ENCODE assay signal across 14 mouse cellular contexts in the genomic region with DNA sequence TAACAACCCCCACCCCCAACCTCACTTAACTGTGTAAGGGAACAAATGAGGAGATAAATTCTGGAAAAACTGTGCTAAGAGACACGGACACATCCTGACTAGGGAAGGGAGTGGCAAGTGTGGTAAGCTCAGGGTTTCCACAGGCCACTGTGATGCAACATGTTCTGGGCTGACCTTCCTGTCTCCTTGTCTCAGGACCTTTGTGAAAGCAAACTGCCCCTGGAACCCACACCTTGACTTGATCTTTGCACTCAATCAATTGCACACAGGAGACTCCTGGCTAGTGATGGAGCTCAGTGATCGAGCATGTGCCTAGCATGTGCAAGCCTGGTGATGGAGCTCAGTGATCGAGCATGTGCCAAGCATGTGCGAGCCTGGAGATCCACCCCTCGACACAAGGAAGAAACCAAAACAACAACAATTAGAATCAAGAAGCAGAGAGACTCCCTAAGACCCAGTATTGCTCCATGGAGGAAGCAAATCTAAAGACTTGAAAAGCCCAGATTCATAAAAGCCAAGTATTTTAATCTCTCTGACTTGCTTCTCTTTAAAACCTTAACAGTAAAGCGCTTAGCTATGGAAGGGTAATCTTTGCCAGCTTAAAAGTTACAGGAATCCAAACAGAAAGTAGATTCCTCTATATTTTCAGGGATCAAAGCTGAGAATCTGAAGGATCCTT. TPM values are rescaled to one million over a fixed set of nuclear protein-coding genes. Genes with fewer than 3 reads are reported as not detected.
DNase-seq lines count a peak whose midpoint lies in the region; ATAC-seq and TF ChIP-seq lines count a peak whose summit lies in the region.
"Had no signal": no experiment of that assay in that cellular context is flagged by ENCODE, and none has a peak within 500 bp of the region (broad histone marks: within the 10 kb centered on the region; RNA-seq: fewer than 3 reads in every experiment).

No protein-coding gene starts in this region.

- no peaks in the 10 kb centered on the region for H3K36me3 ChIP-seq in lung, embryonic 16.5 days (ENCODE audit: control insufficient read depth, insufficient read depth, low read length)
- H3K36me3 ChIP-seq in embryonic facial prominence, embryonic 10.5 days (replicated peaks), result no peaks in the 10 kb centered on the region
- H3K36me3 ChIP-seq: embryonic facial prominence, embryonic 12.5 days; forebrain, embryonic 15.5 days; kidney, embryonic 15.5 days; neural tube, embryonic 13.5 days had no signal

- no peak for TF ChIP-seq CTCF in gastrocnemius, adult 2 months (IDR thresholded peaks at IDR 0.05)

- peak; percentile 37 for DNase-seq in adrenal gland, postnatal 10 days
- no peak for DNase-seq in adrenal gland, postnatal 25 days
- DNase-seq in lung, postnatal 14 days, result no peak
- no peak for DNase-seq in embryonic facial prominence, embryonic 10.5 days (ENCODE audit: low spot score)
- no peak for DNase-seq in gastrocnemius, adult 2 months

- 0 out of 2 replicates have a peak overlapping the region, but pooled peaks have one; percentile 20 for H3K9ac ChIP-seq in lung, embryonic 16.5 days (ENCODE audit: low read length)
- H3K9ac ChIP-seq: embryonic facial prominence, embryonic 12.5 days; forebrain, embryonic 15.5 days; kidney, embryonic 15.5 days; liver, embryonic 14.5 days; neural tube, embryonic 13.5 days had no signal

- H3K4me2 ChIP-seq in lung, embryonic 16.5 days (ENCODE audit: low read depth, low read length), result no peak overlapping the region
- H3K4me2 ChIP-seq: embryonic facial prominence, embryonic 12.5 days; forebrain, embryonic 15.5 days; kidney, embryonic 15.5 days had no signal

- peaks cover 15% of the 10 kb centered on the region for H3K4me1 ChIP-seq in lung, embryonic 16.5 days (replicated peaks; ENCODE audit: control insufficient read depth, insufficient read depth, low read length)
- peaks cover 17% of the 10 kb centered on the region for H3K4me1 ChIP-seq in embryonic facial prominence, embryonic 10.5 days

- ATAC-seq in lung, embryonic 16.5 days (ENCODE audit: low read depth), result no peak
- peak; percentile 37; the same call in 1 of the 2 replicates for ATAC-seq in neutrophil, adult 5-6 weeks (ENCODE audit: extremely low read depth, insufficient number of reproducible peaks, low FRiP score, poor library complexity, severe bottlenecking)
- ATAC-seq: Patski had no signal

- intact Hi-C loops in gastrocnemius, adult 2 months (cut with DNase I), result loop anchor here (1.0 to 10.0 kb wide), 2 partner anchors 197 to 681 kb away; no protein-coding TSS in a partner anchor

- H3K4me3 ChIP-seq in lung, embryonic 16.5 days (ENCODE audit: low read length), result no peak overlapping the region
- no peak overlapping the region for H3K4me3 ChIP-seq in embryonic facial prominence, embryonic 10.5 days
- H3K4me3 ChIP-seq in gastrocnemius, adult 2 months, result no peak overlapping the region
- H3K4me3 ChIP-seq: embryonic facial prominence, embryonic 12.5 days; forebrain, embryonic 15.5 days; kidney, embryonic 15.5 days; neural tube, embryonic 13.5 days had no signal

- WGBS in lung, embryonic 16.5 days, result 81% methylated on average over 6 of the region's 6 CpGs
- 84% methylated on average over 6 of the region's 6 CpGs for WGBS in embryonic facial prominence, embryonic 10.5 days

- H3K27ac ChIP-seq in lung, embryonic 16.5 days (ENCODE audit: low read length), result no peak overlapping the region
- peak overlapping the region; percentile 24; the same call in 1 of the 2 replicates for H3K27ac ChIP-seq in embryonic facial prominence, embryonic 10.5 days (replicated peaks)
- no peak overlapping the region for H3K27ac ChIP-seq in gastrocnemius, adult 2 months
- H3K27ac ChIP-seq: embryonic facial prominence, embryonic 12.5 days; forebrain, embryonic 15.5 days; kidney, embryonic 15.5 days; liver, embryonic 14.5 days; macrophage; neural tube, embryonic 13.5 days had no signal

- H3K9me3 ChIP-seq in lung, embryonic 16.5 days (ENCODE audit: control insufficient read depth, low read length), result no peaks in the 10 kb centered on the region
- H3K9me3 ChIP-seq in embryonic facial prominence, embryonic 10.5 days, result no peaks in the 10 kb centered on the region
- H3K9me3 ChIP-seq: embryonic facial prominence, embryonic 12.5 days; forebrain, embryonic 15.5 days; kidney, embryonic 15.5 days; neural tube, embryonic 13.5 days had no signal

- no peaks in the 10 kb centered on the region for H3K27me3 ChIP-seq in lung, embryonic 16.5 days (ENCODE audit: control insufficient read depth, insufficient read depth, low read depth, low read length)
- H3K27me3 ChIP-seq in embryonic facial prominence, embryonic 10.5 days (replicated peaks; ENCODE audit: low read depth, poor library complexity, severe bottlenecking), result peaks cover 12% of the 10 kb centered on the region
- H3K27me3 ChIP-seq: embryonic facial prominence, embryonic 12.5 days; forebrain, embryonic 15.5 days; kidney, embryonic 15.5 days had no signal

RNA-seq across cellular contexts. Expression of gene Pygl, which starts 2.5 kb away (rescaled TPM):
- total RNA-seq in adrenal gland, postnatal 10 days (2021), result 10 to 100 TPM; 48.7 to 82.7 TPM
- total RNA-seq in adrenal gland, postnatal 25 days (2021), result 82.2 and 92.3 TPM in 2 replicates
- 85.1 and 94.2 TPM in 2 replicates for polyA plus RNA-seq in lung, embryonic 16.5 days (2015; fragmentation: Nextera tagmentation; extraction: Ambion mirVana)
- polyA plus RNA-seq in embryonic facial prominence, embryonic 10.5 days (2016; fragmentation: Nextera tagmentation; extraction: Ambion mirVana), result 8.4 and 8.6 TPM in 2 replicates
- total RNA-seq in neutrophil, adult 5-6 weeks (2017), result 645 and 700 TPM in 2 replicates
- 1 to 10 TPM in 1 of 2 experiments, under 1 TPM in 1; 0.97 to 2.0 TPM for total RNA-seq in gastrocnemius, adult 2 months (2021)

Comparison
In these comparisons a context has a peak if more than half of its experiments do, and no peak if none do; other contexts are left out.
1. RNA of gene Pygl, which starts 2.5 kb away (total RNA-seq): 645 to 700 TPM in neutrophil, adult 5-6 weeks, 48.7 to 82.7 TPM in adrenal gland, postnatal 10 days and 82.2 to 92.3 TPM in adrenal gland, postnatal 25 days; 0.97 to 2.0 TPM in gastrocnemius, adult 2 months; every median in the first group is over 10 times any median in the second.